Mouse (Mus musculus) 3T3-L1 (cell line): ENCODE results near the gene Trp53rka.

Source experiments
- DNase-seq: peaks from one replicate; pipeline ENCODE4 v3.0.0-alpha.2; 2015; ENCODE audit warnings: low read depth, low spot score

Gene Trp53rka

DNA sequence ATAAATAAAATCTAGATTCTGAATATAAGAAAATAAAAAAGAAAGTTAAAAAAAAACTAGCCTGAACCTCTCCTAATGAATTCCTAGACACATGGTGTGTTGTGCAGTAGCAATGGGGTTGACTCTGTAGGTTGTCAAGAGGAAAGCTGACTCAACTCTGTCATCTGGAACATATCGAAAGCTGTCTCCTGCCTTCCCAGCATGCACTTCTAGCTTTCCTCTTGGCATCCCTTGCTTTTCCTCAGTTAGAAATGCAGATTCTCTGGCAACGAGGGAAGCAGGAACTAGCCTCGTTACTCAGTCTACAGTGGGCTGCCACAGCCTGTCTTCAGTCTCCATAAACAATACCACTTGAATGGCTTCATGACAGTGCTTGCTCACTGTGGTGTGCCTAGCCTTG, 7.3 kb downstream of the Trp53rka start:
- no peak for DNase-seq

DNA sequence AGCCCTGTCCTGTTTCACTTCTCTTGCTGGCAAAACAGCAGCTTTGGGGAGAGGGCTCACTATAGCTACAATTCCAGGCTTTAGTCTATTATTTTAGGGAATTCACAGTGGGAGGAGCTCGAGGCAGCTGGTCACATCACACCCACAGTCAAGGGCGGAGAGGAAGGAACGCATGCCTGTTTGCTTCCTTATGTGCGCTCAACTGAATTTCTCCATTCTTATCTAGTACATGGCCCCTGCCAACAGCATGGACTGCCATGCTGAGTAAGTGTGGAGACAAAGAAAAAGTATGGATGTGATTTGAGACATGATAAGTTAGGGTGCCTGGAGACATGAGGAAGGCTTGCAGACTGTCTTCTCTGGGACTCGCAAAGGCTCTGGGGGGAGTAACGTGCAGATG, 9.0 kb downstream of the Trp53rka start:
- no peak for DNase-seq

DNA sequence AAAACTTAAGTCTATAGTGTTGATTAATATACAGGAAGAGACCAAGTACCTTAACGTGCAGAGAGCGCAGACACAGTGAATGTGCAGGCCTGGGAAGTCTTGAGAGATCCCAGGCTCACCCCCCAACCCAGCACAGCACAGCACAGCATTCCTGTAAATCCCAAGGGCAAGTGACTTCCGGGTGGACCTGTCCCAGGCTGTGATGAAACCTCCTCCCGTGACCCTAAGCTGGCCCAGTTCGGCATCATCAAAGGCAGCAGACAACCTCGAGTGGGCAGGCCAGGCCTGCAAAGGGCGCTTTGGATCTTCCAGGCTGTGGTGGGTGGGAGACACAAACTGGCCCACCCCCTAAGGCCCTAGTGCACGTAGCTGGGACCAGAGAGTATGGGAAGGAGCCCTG, 11.1 kb downstream of the Trp53rka start:
- DNase-seq = no peak

DNA sequence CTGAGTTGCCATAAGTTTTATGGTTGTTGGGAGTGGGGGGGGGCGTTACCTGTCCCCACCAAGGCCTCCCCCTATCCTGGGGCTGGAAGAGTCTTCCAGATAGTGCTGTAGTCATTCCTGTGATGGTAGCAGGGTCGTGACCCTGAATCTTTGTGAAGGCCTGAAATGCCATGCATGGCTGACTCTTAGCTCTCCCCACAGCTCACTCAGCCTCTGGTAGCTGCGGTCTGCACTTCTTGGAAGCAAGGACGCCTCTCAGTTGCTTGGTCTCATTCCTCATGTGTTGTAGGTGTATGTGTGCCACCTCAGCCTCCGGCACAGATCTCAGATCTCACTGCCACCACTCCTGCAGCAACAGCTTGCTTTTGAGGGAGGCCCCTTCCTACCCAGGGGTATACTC, 17.3 kb downstream of the Trp53rka start:
- DNase-seq = no peak

- no peak for DNase-seq
These were observed 17.7 kb downstream of the Trp53rka start for GRCm38 (mm10) chr2:165475412-165475811.

DNA sequence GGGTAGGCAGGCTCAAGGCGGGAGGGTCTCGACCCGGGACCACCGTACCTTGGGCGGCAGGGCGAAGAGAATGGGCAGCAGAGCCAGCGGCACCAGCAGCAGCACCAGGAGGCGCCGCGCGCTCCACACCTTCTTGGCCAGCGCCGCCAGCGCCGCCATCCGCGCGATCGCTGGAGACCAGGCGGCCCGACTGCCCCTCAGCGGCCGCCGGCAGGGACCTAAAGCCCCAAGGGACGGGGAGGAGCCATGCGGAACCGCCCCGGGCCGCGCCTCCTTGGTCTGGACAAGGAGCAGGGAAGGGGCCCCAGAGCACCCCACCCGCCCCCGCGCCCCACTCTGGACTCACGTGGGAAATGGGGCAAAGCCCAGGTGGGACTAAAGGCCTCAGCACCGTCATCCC, 20.1 kb downstream of the Trp53rka start, which contains the start of gene Slc13a3:
Gene Slc13a3, minus strand, starts transcription at position 228 of the 400 bp plus-strand sequence.
- no peak for DNase-seq

DNA sequence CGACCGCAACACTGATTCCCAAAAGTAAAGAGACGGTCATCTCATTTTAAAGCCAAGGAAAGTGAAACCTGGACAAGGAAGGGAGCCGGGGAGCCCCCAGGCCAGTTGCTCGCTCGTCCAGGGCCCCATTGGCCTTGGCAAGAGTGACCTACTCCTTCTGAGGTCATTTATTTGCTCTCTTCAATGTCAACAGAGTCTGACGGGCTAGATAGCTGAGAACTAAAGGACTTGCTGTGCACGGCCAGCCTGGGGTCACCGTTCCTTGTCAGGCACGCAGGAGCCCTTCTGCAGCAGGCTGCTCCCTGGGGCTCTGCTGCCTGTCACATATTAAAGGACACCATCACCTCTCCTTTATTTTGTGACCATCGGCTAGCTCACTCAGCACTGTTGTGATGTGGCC, 21.2 kb downstream of the Trp53rka start:
- no peak for DNase-seq

GRCm38 (mm10) chr2:165470167-165470566, 23.0 kb downstream of the Trp53rka start:
- DNase-seq = peak; percentile 14

DNA sequence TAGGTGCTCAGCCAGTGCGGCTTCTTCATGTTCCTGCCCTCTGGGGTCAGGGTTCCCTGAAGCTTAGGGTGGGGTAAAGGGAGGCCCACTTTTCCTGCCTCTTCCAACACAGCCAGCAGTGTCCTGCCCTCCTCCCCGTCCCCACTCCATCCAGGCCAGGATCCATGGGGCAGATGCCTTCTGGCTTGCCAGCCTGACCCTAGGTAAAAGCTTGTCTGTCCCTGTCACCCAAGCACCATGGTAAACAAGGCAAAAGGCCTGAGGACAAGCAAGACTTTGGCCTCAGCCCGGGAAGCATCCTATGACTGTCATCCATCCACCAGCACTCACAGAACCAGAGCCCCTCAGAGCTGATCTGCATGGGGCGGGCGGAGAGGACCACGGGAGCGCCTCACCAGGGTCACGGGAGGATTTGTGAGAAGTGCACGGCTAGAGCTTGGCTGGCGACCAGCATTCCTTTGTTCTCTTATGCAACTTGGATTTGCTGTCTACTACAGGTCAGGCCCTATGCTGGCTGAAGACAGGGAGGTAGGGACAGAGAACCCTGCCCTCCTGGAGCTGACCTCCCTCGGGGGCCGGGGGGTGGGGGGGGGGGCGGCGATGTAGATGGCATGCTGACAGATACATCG, 25.2 kb downstream of the Trp53rka start:
- DNase-seq = no peak

- no peak for DNase-seq
These were observed 33.5 kb downstream of the Trp53rka start for GRCm38 (mm10) chr2:165459663-165460062.

- DNase-seq = no peak
These were observed 34.9 kb downstream of the Trp53rka start for GRCm38 (mm10) chr2:165458189-165458588.

GRCm38 (mm10) chr2:165456710-165457109, 36.4 kb downstream of the Trp53rka start:
- peak; percentile 67 for DNase-seq

- no peak for DNase-seq
These were observed 40.1 kb downstream of the Trp53rka start for GRCm38 (mm10) chr2:165452730-165453693.

GRCm38 (mm10) chr2:165448475-165448874, 44.6 kb downstream of the Trp53rka start:
- DNase-seq = no peak

DNA sequence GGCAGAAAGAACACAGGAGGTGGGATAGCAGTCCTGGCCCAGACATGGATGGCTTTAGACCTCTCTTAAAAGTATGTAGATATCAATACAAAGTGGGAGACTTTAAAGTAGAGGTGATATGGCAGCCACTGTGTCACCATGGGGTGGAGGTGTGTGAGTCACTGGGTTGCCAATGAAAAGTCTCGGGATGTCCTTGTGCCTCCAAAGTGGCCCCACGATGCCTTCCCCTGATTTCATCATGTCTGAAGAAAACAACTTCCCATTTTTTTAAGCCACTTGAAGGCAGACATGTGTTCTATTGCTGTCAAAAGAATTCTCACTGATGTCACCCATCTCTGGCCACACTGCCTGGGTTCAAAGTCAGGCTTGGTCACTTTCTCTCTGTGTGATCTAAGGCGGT, 48.3 kb downstream of the Trp53rka start:
- DNase-seq = no peak

- no peak for DNase-seq
These were observed 50.1 kb downstream of the Trp53rka start for GRCm38 (mm10) chr2:165442981-165443380.

GRCm38 (mm10) chr2:165441613-165442012, 51.5 kb downstream of the Trp53rka start:
- no peak for DNase-seq
